Mouse (Mus musculus) gastrocnemius, adult 2 months (tissue): ENCODE data around the gene Dctn2. TPM values are rescaled to one million over a fixed set of nuclear protein-coding genes. Genes with fewer than 3 reads are reported as not detected.
A peak's percentile ranks its signal among the peaks of the same experiment; 100 is the strongest.

ENCODE experiments used
- DNase-seq: peaks from one replicate; pipeline ENCODE4 v3.0.0; 2022
- H3K27ac ChIP-seq: fragments of 200-600 bp; 2 replicates; pipeline ENCODE4 v1.8.1; 2022; ENCODE audit warnings: mild to moderate bottlenecking
- H3K4me3 ChIP-seq: fragments of 200-600 bp; 2 replicates; pipeline ENCODE4 v1.8.1; 2022; ENCODE audit warnings: mild to moderate bottlenecking, moderate library complexity
- CTCF ChIP-seq: fragments of 200-600 bp; IDR thresholded peaks from 2 replicates; pipeline ENCODE4 v1.8.1; 2022; ENCODE audit warnings: antibody characterized with exemption, mild to moderate bottlenecking, moderate library complexity
- intact Hi-C: fragments of 180-260 bp; cut with DNase I; formaldehyde crosslinking; loops from one replicate; pipeline ENCODE4 v1.15.1; 2025
- long read RNA-seq, 2 experiments: library from polyadenylated mRNA; stranded (forward); transcript quantifications; one replicate each; pipeline ENCODE4 v2.0.0; 2021
- total RNA-seq, 2 experiments: library from RNA; stranded (reverse); gene quantifications; 2 replicates each; pipeline ENCODE4 v1.2.3; 2021

Gene Dctn2
- 10 to 100 TPM; 91.3 to 98.3 TPM for total RNA-seq
- long read RNA-seq, experiment 1, transcript Dctn2-201 (14 exons, 1,784 nt): major isoform, 17 of 102 reads
- long read RNA-seq, experiment 1, partial matches to known transcripts: 4 of 102 reads
- long read RNA-seq, experiment 1, other reads (novel, unspliced or antisense): 81 of 102 reads
- long read RNA-seq, experiment 2, transcript Dctn2-201 (14 exons, 1,784 nt): major isoform, 39 of 172 reads
- long read RNA-seq, experiment 2, partial matches to known transcripts: 3 of 172 reads
- long read RNA-seq, experiment 2, other reads (novel, unspliced or antisense): 130 of 172 reads

DNA sequence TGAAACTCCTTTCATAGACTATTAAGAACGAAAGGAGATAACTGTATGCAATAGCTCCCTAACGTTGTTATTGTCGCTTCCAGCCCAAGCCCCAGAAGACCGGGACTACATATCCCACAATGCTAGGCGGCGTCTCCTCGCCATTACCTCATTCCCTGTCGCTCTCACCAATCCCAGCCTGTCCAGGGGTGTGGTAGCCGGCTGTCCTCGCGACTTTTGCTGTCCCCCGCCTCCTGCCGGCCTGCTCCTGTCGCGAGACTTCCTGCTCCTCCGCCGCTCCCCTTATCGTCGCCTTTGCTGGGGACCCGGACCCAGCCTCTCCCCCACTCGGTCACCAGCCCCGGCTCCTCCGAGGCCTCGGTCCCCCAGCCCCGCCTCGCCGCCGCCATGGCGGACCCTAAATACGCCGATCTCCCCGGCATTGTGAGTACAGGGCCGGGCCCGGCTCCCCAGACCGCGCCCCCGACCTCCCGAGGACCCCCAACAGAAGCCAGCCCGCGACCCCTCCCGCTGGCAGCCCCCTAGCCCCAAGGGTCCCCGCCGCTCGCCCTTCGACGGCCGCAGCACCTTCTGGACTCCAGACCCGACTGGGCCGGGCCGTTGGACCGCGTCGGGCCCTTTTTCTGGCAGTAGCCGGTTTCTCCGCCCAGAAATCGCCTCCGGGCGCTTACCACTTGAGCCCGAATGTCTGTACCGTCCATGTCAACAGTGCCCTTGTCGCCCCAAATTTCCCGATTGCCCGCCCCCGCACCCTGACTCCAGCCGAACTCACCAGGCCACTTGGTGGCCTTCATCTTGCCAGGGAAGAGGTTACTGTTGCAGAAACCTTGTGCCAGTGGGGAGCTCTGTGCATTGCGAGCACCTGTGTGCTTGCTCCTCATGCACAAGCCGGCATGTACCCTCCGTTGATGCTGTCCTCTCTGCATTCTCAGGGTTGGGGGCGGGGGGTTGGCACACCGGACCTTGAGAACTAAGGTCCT lies at the start of gene Dctn2:
Gene Dctn2 (plus strand): TSS at position 257 of the 980 bp plus-strand sequence.
- intact Hi-C loops: loop anchor here (2.0 kb wide), 1 partner anchor 46 kb away; no protein-coding TSS in a partner anchor
- DNase-seq: peak; percentile 98
- no peak for TF ChIP-seq CTCF
- Histone ChIP-seq H3K27ac (peak within 1 kb of the TSS; percentile 99), H3K4me3 (peak within 1 kb of the TSS; percentile 99)

DNA sequence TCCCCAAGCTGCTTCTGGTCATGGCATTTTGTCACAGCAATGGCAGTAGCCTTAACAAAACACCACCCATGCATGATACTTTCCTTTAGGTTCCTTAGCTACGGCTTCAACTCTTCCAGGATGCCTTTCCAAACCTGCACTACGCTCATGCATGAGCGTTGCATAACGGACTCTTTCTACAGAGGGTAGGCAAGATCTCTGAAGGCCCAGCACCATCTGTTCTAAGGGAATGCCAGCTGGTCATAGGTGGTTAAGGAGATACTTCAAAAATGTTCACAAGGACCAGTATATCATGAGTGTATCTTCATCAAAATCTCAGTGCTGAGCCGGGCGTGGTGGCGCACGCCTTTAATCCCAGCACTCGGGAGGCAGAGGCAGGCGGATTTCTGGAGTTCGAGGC lies 49.7 kb upstream of the Dctn2 start:
- intact Hi-C loops: no loop called here
- no peak for TF ChIP-seq CTCF
- no peak for DNase-seq
- no peak overlapping the region for H3K4me3 ChIP-seq
- no peak overlapping the region for H3K27ac ChIP-seq

DNA sequence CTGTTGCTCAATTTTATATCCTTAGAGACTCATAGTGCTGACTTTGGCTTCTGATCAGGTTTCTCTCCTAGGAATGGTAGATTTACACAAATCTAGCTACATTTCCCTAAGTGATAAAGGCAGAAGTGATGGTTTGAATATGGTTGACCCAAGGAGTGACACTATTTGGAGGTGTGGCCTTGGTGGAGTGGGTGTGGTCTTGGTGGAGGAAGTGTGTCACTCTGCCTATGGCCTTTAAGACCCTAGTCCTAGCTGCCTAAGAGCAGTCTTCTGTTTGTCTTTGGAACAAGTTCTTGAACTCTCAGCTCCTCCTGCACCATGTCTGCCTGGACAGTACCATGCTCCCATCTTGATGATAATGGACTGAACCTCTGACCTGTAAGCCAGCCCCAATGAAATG lies 49.0 kb upstream of the Dctn2 start:
- no peak for DNase-seq
- Histone ChIP-seq H3K4me3 (no peak overlapping the region), H3K27ac (no peak overlapping the region)
- no peak for TF ChIP-seq CTCF
- intact Hi-C loops: no loop called here

DNA sequence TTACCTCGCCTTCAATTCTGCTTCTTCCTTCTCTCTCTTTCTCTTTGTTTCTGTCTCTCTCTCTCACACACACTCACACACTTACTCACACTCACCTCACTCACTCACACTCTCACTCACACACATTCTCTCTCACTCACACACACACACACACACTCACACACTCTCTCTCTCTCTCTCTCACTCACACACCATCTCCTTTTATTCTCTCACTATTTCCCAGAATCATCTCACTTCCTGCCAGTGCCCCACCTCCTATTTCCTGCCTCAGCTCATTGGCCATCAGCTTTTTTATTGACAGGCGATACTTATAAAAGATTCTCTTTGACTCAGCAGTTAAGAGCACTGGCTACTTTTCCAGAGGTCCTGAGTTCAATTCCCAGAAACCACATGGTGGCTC lies 47.8 kb upstream of the Dctn2 start:
- Histone ChIP-seq H3K4me3 (no peak overlapping the region), H3K27ac (no peak overlapping the region)
- TF ChIP-seq CTCF: no peak
- no peak for DNase-seq
- intact Hi-C loops: no loop called here

DNA sequence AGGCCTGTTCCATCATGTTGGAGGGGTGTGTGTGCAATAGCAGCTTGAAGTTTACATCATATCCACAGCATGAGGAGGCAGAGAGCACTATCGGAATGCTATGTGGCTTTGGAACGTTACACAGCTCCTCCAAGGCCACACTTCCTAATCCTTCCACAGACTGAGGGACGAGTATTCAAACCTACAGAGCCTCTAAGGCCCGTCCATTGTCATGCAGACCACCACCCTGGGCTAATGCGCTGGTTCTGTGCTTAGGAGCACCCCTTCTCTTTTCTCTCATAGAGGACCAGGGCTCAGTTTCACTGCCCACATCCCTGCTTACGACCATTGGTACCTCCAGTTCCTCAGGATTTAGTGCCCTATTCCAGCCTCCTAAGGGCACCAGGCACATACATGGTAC lies 41.0 kb upstream of the Dctn2 start:
- TF ChIP-seq CTCF: no peak
- intact Hi-C loops: no loop called here
- no peak overlapping the region for H3K27ac ChIP-seq
- DNase-seq: no peak
- H3K4me3 ChIP-seq: no peak overlapping the region

DNA sequence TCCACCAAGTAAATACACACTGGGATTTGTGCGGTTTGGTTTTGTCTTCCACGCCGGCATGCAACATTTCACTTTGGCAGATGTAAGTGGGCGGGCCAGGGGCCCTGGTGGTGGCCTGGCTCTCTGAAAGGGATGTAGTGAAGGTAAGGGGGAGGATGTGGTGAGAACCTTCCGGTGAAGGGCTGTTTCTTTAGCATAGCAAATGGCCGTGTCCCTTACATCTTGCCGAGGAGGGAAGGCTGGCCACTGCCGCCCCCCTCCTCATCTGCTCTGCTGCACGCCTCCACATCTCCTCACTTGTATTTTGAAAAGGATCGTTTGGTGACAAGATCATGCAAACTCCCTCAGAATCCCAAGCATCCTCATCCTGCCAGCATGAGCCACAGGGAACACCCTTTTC lies 40.4 kb upstream of the Dctn2 start:
- Histone ChIP-seq H3K27ac (no peak overlapping the region), H3K4me3 (no peak overlapping the region)
- intact Hi-C loops: no loop called here
- no peak for TF ChIP-seq CTCF
- no peak for DNase-seq

DNA sequence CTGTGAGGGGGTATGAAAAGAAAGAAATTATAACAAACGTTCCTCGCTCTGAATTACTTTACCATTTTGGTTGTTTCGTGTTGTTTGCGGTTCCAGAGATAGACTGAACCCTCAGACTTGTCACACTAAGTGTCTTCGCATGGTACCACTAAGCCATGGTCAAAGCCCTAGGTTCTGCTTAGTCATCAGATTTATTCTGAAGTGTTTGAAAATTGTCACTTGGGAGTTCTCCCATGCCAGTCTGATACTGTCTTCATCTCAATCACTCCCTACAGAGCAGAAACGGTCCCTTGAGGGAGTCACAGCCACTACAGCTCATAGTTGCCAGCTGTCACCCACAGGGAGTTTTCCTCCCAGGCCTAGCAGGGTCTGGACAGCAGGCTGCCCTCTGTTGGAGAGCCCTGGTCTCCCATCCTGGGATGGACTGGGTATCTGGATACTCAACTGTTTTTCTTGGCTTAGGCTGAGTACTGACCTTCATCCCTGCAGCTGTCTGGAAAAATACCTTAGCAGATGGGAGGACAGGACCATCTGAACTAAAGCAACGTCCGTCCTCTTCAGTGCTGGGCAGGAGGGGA lies 39.8 kb upstream of the Dctn2 start:
- Histone ChIP-seq H3K27ac (no peak overlapping the region), H3K4me3 (no peak overlapping the region)
- intact Hi-C loops: no loop called here
- peak; percentile 46 for TF ChIP-seq CTCF
- no peak for DNase-seq

DNA sequence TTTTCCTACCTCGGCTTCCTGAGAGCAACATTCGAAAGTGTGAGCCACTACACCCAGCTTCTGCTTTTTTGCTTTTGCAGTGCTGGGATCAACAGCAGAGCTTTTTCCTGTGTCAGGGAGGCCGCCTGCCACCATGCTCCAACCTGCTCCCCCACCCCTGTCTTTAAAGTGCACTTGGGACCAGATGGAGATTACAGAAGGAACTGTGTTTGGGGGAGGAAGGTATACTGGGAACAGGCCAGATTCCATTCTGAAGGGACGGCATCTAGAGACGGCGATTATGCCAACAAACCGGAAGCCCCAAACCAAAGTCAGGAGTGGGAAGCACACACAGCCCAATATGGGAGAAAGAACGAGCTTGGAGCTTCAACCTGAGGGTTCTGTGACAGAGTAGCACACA lies 39.0 kb upstream of the Dctn2 start:
- intact Hi-C loops: no loop called here
- TF ChIP-seq CTCF: no peak

DNA sequence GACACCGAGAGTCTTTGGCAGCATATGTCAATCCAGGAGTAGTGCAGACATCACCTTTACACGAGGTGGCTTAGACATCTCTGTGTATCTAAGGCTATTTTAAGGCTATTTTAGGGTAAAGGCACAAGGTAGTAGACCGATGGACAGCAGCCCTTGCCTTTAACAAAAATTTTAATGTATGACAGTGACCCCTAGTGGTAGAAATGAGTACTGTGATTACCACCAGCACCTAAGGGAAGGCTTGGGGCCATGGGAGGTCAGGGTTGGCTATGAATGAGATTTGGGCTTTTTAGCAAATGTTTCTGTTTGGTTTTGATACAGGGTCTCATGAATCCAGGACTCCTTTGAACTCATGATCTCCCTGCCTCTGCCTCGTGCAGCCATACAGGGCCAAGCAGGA lies 37.3 kb upstream of the Dctn2 start:
- no peak overlapping the region for H3K27ac ChIP-seq
- H3K4me3 ChIP-seq: no peak overlapping the region
- peak; percentile 87 for TF ChIP-seq CTCF
- DNase-seq: no peak
- intact Hi-C loops: loop anchor here (1.0 kb wide), 1 partner anchor 52 kb away; no protein-coding TSS in a partner anchor

More for the DNA sequence above, 39.0 kb upstream of the Dctn2 start:
- DNase-seq: no peak
- Histone ChIP-seq H3K4me3 (no peak overlapping the region), H3K27ac (no peak overlapping the region)

DNA sequence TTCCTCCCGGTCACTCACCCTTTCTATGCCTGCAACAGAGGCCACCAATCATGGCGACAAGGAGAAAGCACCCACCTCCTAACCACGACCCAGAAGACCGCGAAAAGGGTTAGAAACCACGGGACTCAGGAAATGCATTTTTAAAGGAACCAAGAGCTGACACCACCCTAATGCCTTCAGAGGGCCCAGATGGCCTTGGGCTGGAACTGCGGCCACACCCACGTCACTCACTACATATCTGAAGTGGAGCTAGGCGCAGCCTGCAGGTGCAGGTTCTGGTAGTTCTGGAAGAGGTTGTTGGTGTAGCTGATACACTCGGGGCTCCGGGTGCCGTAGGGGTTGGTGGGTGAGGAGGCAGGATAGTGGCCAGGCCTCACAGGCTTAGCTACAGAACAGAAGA lies 35.5 kb upstream of the Dctn2 start:
- no peak for TF ChIP-seq CTCF
- no peak overlapping the region for H3K4me3 ChIP-seq
- DNase-seq: no peak
- intact Hi-C loops: no loop called here
- H3K27ac ChIP-seq: no peak overlapping the region

DNA sequence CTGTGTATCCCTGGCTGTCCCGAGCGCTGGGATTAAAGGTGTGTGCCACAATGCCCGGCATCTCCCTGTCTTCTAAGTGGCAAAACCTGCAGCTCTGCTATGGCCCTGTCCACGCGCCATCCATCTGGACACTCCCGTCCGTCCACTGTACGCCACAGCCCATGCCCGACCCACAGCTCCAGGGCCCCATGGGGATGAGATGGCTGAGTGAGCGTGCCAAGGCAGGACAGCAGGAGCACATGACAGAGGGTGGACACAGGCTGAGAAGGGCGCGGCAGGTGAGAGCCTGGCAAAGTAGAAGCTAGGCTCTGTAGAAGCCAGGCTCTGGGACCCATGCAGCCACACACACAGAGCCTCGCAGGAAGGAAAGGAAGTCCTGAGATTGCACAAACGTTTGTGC lies 34.4 kb upstream of the Dctn2 start:
- Histone ChIP-seq H3K27ac (no peak overlapping the region), H3K4me3 (no peak overlapping the region)
- intact Hi-C loops: no loop called here
- no peak for DNase-seq
- no peak for TF ChIP-seq CTCF

DNA sequence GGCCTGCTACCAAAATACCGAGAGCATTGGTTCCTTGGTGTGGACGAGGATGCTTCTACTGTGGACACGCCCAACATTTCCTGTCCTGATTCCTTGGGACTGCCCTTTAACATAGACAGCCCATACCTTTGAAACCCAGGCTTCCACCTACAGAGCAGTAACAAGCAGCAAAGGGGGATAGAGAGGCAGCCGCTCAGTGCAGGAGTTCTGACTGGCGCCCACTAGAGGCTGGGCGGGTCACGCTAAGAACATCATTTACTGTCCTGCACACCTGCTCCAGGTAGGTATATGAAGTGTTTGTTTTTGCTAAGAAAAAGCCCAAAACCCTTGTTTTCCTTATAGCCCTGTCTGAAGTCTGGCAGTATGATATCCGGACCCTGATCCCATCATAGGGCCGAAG lies 33.0 kb upstream of the Dctn2 start:
- TF ChIP-seq CTCF: peak; percentile 10; the same call in 1 of the 2 replicates
- H3K4me3 ChIP-seq: no peak overlapping the region
- H3K27ac ChIP-seq: no peak overlapping the region
- intact Hi-C loops: no loop called here
- DNase-seq: no peak

DNA sequence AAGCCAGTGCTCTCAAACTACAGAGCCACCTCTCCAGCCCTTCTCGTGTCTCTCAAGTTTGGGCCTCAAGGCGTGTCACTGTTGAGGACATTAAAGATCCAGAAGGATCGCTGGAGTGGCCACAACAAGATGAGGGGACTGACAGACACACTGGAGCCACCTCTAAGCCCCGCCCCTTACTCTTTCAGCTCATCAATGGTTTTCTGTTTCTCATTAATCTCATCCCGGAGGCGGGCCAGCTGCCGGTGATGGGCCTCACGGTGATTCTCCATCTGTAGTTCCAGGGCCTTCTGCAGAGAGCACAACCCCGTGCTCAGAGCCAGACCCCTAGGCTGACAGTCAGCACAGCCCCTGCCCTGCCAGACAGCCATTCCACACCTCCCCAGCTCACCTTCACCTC lies 29.6 kb upstream of the Dctn2 start:
- H3K4me3 ChIP-seq: no peak overlapping the region
- H3K27ac ChIP-seq: no peak overlapping the region
- no peak for TF ChIP-seq CTCF
- no peak for DNase-seq
- intact Hi-C loops: no loop called here
